ENCODE assay signal across 32 mouse cellular contexts in genomic region chr2:25480541-25480940, GRCm38 (mm10). TPM values are rescaled to one million over a fixed set of nuclear protein-coding genes. Genes with fewer than 3 reads are reported as not detected.
"Had no signal": no experiment of that assay in that cellular context is flagged by ENCODE, and none has a peak within 500 bp of the region (broad histone marks: within the 10 kb centered on the region; RNA-seq: fewer than 3 reads in every experiment).

No protein-coding gene starts in this region.

- H3K27ac ChIP-seq: kidney, embryonic 15.5 days; limb, embryonic 12.5 days; liver, embryonic 12.5 days; liver, embryonic 15.5 days; lung, embryonic 15.5 days; neural tube, embryonic 12.5 days; neural tube, embryonic 15.5 days had no signal

- H3K9ac ChIP-seq: kidney, embryonic 15.5 days; limb, embryonic 12.5 days; liver, embryonic 12.5 days; liver, embryonic 15.5 days; lung, embryonic 15.5 days; neural tube, embryonic 12.5 days; neural tube, embryonic 15.5 days had no signal

- H3K4me1 ChIP-seq: kidney, embryonic 15.5 days; limb, embryonic 12.5 days; lung, embryonic 15.5 days; neural tube, embryonic 12.5 days; neural tube, embryonic 15.5 days had no signal

- H3K4me3 ChIP-seq: kidney, embryonic 15.5 days; limb, embryonic 12.5 days; liver, embryonic 12.5 days; liver, embryonic 15.5 days; lung, embryonic 15.5 days; neural tube, embryonic 12.5 days; neural tube, embryonic 15.5 days had no signal

- DNase-seq: kidney, adult 11 months; kidney, adult 8-10 months; kidney, postnatal 10 days; kidney, postnatal 36 days; layer of hippocampus, adult 9-11 months; liver; lung, adult 18-20 months; lung, postnatal 10 days; lung, postnatal 36 days; midbrain, embryonic 14.5 days; retina, postnatal 1 day; right cerebral cortex, postnatal 25 days; thymus, adult 18-20 months; thymus, postnatal 36 days had no signal

- H3K4me2 ChIP-seq: kidney, embryonic 15.5 days; limb, embryonic 12.5 days; liver, embryonic 12.5 days; liver, embryonic 15.5 days; lung, embryonic 15.5 days; midbrain, embryonic 11.5 days; neural tube, embryonic 12.5 days; neural tube, embryonic 15.5 days had no signal

- H3K36me3 ChIP-seq: kidney, embryonic 15.5 days; limb, embryonic 12.5 days; liver, embryonic 12.5 days; liver, embryonic 15.5 days; lung, embryonic 15.5 days; neural tube, embryonic 12.5 days; neural tube, embryonic 15.5 days had no signal

- ATAC-seq: liver, embryonic 12.5 days had no signal

- H3K9me3 ChIP-seq: kidney, embryonic 15.5 days; limb, embryonic 12.5 days; liver, embryonic 12.5 days; liver, embryonic 15.5 days; lung, embryonic 15.5 days; neural tube, embryonic 12.5 days; neural tube, embryonic 15.5 days had no signal

- H3K27me3 ChIP-seq: kidney, embryonic 15.5 days; limb, embryonic 12.5 days; lung, embryonic 15.5 days; neural tube, embryonic 12.5 days; neural tube, embryonic 15.5 days had no signal

RNA-seq across cellular contexts. Expression of gene Ptgds, which starts 10.7 kb away (rescaled TPM):
- total RNA-seq: megakaryocyte-erythroid progenitor cell, adult 5-6 weeks had no signal
- polyA plus RNA-seq: midbrain, embryonic 11.5 days had no signal

RNA-seq across cellular contexts. Expression of gene Lcn12, which starts 13.2 kb away (rescaled TPM):
- total RNA-seq: layer of hippocampus, adult 18-20 months; layer of hippocampus, postnatal 25 days; left cerebral cortex, adult 18-20 months; left cerebral cortex, postnatal 10 days; left cerebral cortex, postnatal 36 days; megakaryocyte-erythroid progenitor cell, adult 5-6 weeks; midbrain, postnatal 0 days had no signal
- polyA plus RNA-seq: kidney, embryonic 15.5 days; limb, embryonic 12.5 days; liver, embryonic 12.5 days; liver, embryonic 15.5 days; lung, embryonic 15.5 days; midbrain, embryonic 11.5 days; midbrain, embryonic 14.5 days; midbrain, postnatal 0 days; neural tube, embryonic 12.5 days; neural tube, embryonic 15.5 days; spleen, adult 2 months; stomach, embryonic 14.5 days; testis, adult 2 months had no signal
